8 mouse cellular contexts compared by ENCODE assay signal in the genomic region with DNA sequence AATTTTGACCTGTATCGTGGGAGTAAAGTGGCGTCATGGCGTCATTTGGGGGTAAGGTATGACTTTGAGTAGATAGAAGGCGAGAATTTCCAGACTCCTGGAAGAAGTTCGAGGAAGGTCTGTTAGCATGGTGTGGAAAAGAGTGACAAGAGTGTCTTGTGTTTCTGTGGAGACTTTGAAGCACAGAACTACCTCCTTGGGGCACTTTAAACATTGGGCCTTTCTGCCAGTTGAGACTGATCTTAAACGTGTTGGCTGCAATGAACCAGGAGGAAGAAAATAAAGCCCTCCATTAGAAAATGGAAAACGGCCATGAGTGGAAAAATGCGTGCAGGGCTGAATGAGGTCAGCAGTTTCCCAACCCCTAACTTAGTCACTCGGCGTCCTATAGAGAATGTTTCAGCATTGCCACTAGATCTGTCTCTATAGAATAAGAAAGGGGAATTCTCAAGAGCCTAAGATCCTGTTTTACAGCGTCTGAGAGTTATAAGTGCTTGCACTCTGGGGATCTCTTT. TPM values are rescaled to one million over a fixed set of nuclear protein-coding genes. Genes with fewer than 3 reads are reported as not detected.
DNase-seq lines count a peak whose midpoint lies in the region; ATAC-seq and TF ChIP-seq lines count a peak whose summit lies in the region.

No protein-coding gene starts in this region.

- no peaks in the 10 kb centered on the region for H3K27me3 ChIP-seq in G1E (ENCODE audit: insufficient read depth, low read length)
- no peaks in the 10 kb centered on the region for H3K27me3 ChIP-seq in liver, postnatal 0 days (ENCODE audit: insufficient read depth, low read length)

- H3K9ac ChIP-seq in liver, postnatal 0 days (replicated peaks): peak overlapping the region; percentile 91

- peaks cover 42% of the 10 kb centered on the region for H3K36me3 ChIP-seq in G1E (replicated peaks)
- peaks cover 16% of the 10 kb centered on the region for H3K36me3 ChIP-seq in liver, postnatal 0 days (replicated peaks; ENCODE audit: insufficient read depth, low read length)

- peaks cover 45% of the 10 kb centered on the region for H3K4me1 ChIP-seq in G1E (ENCODE audit: insufficient read depth, low read depth, low read length)
- H3K4me1 ChIP-seq in liver, postnatal 0 days (ENCODE audit: insufficient read depth): peaks cover 16% of the 10 kb centered on the region

- H3K27ac ChIP-seq in liver, postnatal 0 days (ENCODE audit: low read depth): peak overlapping the region; percentile 88

- WGBS in liver, postnatal 0 days (ENCODE audit: insufficient replicate concordance): 1% methylated on average over 11 of the region's 11 CpGs

- intact Hi-C loops in left cerebral cortex, postnatal 25 days (cut with DNase I): loop anchor here (2.0 kb wide), 1 partner anchor 29 kb away; no protein-coding TSS in a partner anchor

- peak; percentile 25 for DNase-seq in adrenal gland, adult 2 months
- DNase-seq in adrenal gland, adult 8-10 months: no peak
- no peak for DNase-seq in G1E (ENCODE audit: low spot score)
- no peak for DNase-seq in liver, postnatal 0 days
- DNase-seq in ovary, postnatal 36 days (ENCODE audit: low spot score): no peak
- DNase-seq in urinary bladder, postnatal 14 days (ENCODE audit: low spot score): no peak
- DNase-seq in left cerebral cortex, postnatal 25 days (ENCODE audit: low spot score in 2 of 2): no peak

- peak overlapping the region; percentile 80 for H3K4me3 ChIP-seq in G1E (ENCODE audit: low read depth, low read length)
- H3K4me3 ChIP-seq in liver, postnatal 0 days (ENCODE audit: low read depth, low read length): peak overlapping the region; percentile 75

- TF ChIP-seq EP300 in liver, postnatal 0 days (IDR thresholded peaks at IDR 0.05; ENCODE audit: low read depth): no peak

- peak overlapping the region; percentile 79 for H3K4me2 ChIP-seq in liver, postnatal 0 days (ENCODE audit: low read depth, low read length)

- H3K9me3 ChIP-seq in G1E (replicated peaks): no peaks in the 10 kb centered on the region
- no peaks in the 10 kb centered on the region for H3K9me3 ChIP-seq in liver, postnatal 0 days (ENCODE audit: low read length)

- ATAC-seq in G1E (ENCODE audit: extremely low read depth, insufficient number of reproducible peaks, low FRiP score, poor library complexity, severe bottlenecking): no peak
- peak; percentile 28 for ATAC-seq in granulocyte monocyte progenitor cell, adult 5-6 weeks (replicated peaks; ENCODE audit: poor library complexity, severe bottlenecking)
- no peak for ATAC-seq in liver, postnatal 0 days

- TF ChIP-seq CTCF in G1E (IDR thresholded peaks at IDR 0.05; ENCODE audit: low read depth, low read length): no peak
- no peak for TF ChIP-seq CTCF in liver, postnatal 0 days (IDR thresholded peaks at IDR 0.05; ENCODE audit: low read depth)

RNA-seq across cellular contexts. Expression of gene M6pr, which starts 1.0 kb away (rescaled TPM):
- 100 to 1,000 TPM; 159 to 173 TPM for total RNA-seq in adrenal gland, adult 2 months (2021)
- 31.4 and 41.9 TPM in 2 replicates for polyA plus RNA-seq in adrenal gland, adult 2 months (2012; rRNA removed)
- total RNA-seq in adrenal gland, adult 8-10 months (2022): 100 to 1,000 TPM; 149 to 174 (median 167) TPM
- 174 and 190 TPM in 2 replicates for total RNA-seq in G1E (2014; fragmentation: Nextera tagmentation)
- 521 and 552 TPM in 2 replicates for total RNA-seq in G1E (2017)
- polyA plus RNA-seq in G1E (2012): 23.0 and 27.4 TPM in 2 replicates
- total RNA-seq in granulocyte monocyte progenitor cell, adult 5-6 weeks (2014; fragmentation: Nextera tagmentation): 209 and 230 TPM in 2 replicates
- total RNA-seq in granulocyte monocyte progenitor cell, adult 5-6 weeks (2017): 490 and 513 TPM in 2 replicates
- 73.6 and 80.3 TPM in 2 replicates for polyA plus RNA-seq in liver, postnatal 0 days (2015; fragmentation: Nextera tagmentation; extraction: Ambion mirVana)
- total RNA-seq in left cerebral cortex, postnatal 25 days (2021): 10 to 100 TPM; 62.3 to 64.3 TPM

RNA-seq across cellular contexts. Expression of gene Klrg1, which starts 26.8 kb away (rescaled TPM):
- under 1 TPM in 1 of 2 experiments, not detected in 1; 0.28 TPM for total RNA-seq in adrenal gland, adult 2 months (2021)
- polyA plus RNA-seq in adrenal gland, adult 2 months (2012; rRNA removed): not detected in 2 replicates
- under 1 TPM in 1 of 4 experiments, not detected in 3; 0.35 TPM for total RNA-seq in adrenal gland, adult 8-10 months (2022)
- total RNA-seq in G1E (2014; fragmentation: Nextera tagmentation) (2.1 and 3.8 TPM in 2 replicates), G1E (2017) (0.70 and 0.93 TPM in 2 replicates)
- polyA plus RNA-seq in G1E (2012): 0.03 TPM in 1 of 2 replicates, not detected in the other
- not detected in 2 replicates for total RNA-seq in granulocyte monocyte progenitor cell, adult 5-6 weeks (2014; fragmentation: Nextera tagmentation)
- not detected in 2 replicates for total RNA-seq in granulocyte monocyte progenitor cell, adult 5-6 weeks (2017)
- not detected in 2 replicates for polyA plus RNA-seq in liver, postnatal 0 days (2015; fragmentation: Nextera tagmentation; extraction: Ambion mirVana)
- total RNA-seq in left cerebral cortex, postnatal 25 days (2021): under 1 TPM in 1 of 2 experiments, not detected in 1; 0.25 TPM

RNA-seq across cellular contexts. Expression of gene Phc1, which starts 30.9 kb away (rescaled TPM):
- 10 to 100 TPM; 24.8 to 33.6 TPM for total RNA-seq in adrenal gland, adult 2 months (2021)
- polyA plus RNA-seq in adrenal gland, adult 2 months (2012; rRNA removed): 39.9 and 62.2 TPM in 2 replicates
- 10 to 100 TPM; 24.0 to 40.3 (median 30.0) TPM for total RNA-seq in adrenal gland, adult 8-10 months (2022)
- total RNA-seq in G1E (2014; fragmentation: Nextera tagmentation) (78.0 and 96.6 TPM in 2 replicates), G1E (2017) (13.5 and 15.4 TPM in 2 replicates)
- polyA plus RNA-seq in G1E (2012): 24.0 and 86.6 TPM in 2 replicates
- 6.9 and 11.8 TPM in 2 replicates for total RNA-seq in granulocyte monocyte progenitor cell, adult 5-6 weeks (2014; fragmentation: Nextera tagmentation)
- total RNA-seq in granulocyte monocyte progenitor cell, adult 5-6 weeks (2017): 3.5 and 4.5 TPM in 2 replicates
- polyA plus RNA-seq in liver, postnatal 0 days (2015; fragmentation: Nextera tagmentation; extraction: Ambion mirVana): 1.2 and 1.4 TPM in 2 replicates
- total RNA-seq in left cerebral cortex, postnatal 25 days (2021): 10 to 100 TPM; 56.8 to 64.7 TPM
